Mouse (Mus musculus) neural tube, embryonic 11.5 days (tissue): Measurements from ENCODE around the gene Prkce. TPM values are rescaled to one million over a fixed set of nuclear protein-coding genes. Genes with fewer than 3 reads are reported as not detected.

Experiments used
- ATAC-seq: fragments of 200-750 bp; cut with Nextera tagmentation; 2 replicates; pipeline ENCODE4 v1.8.0; 2017; ENCODE audit warnings: moderate number of reproducible peaks, mild to moderate bottlenecking, moderate TSS enrichment, moderate library complexity; ENCODE audit not compliant: insufficient read depth, low FRiP score, low TSS enrichment
- DNase-seq: peaks from one replicate; pipeline ENCODE4 v3.0.0-alpha.2; 2015; ENCODE audit warnings: low spot score
- H3K27ac ChIP-seq: fragments of 300-500 bp; sonication (generic); 2 replicates; pipeline ENCODE4 v1.5.1; 2014; ENCODE audit warnings: low read depth, mild to moderate bottlenecking, low read length
- H3K27me3 ChIP-seq: fragments of 300-500 bp; sonication (generic); 2 replicates; pipeline ENCODE4 v1.6.1; 2014; ENCODE audit warnings: mild to moderate bottlenecking, low read length, mixed read lengths; ENCODE audit not compliant: control insufficient read depth, insufficient read depth
- H3K36me3 ChIP-seq: fragments of 300-500 bp; sonication (generic); 2 replicates; pipeline ENCODE4 v1.6.1; 2014; ENCODE audit warnings: mild to moderate bottlenecking, low read length, moderate library complexity, mixed read lengths; ENCODE audit not compliant: control insufficient read depth, insufficient read depth
- H3K4me1 ChIP-seq: fragments of 300-500 bp; sonication (generic); 2 replicates; pipeline ENCODE4 v1.6.1; 2014; ENCODE audit warnings: low read length, mixed read lengths; ENCODE audit not compliant: control insufficient read depth, insufficient read depth
- H3K4me2 ChIP-seq: fragments of 300-500 bp; sonication (generic); 2 replicates; pipeline ENCODE4 v1.6.1; 2014; ENCODE audit warnings: low read depth, mild to moderate bottlenecking, moderate library complexity
- H3K4me3 ChIP-seq: fragments of 300-500 bp; sonication (generic); 2 replicates; pipeline ENCODE4 v1.5.1; 2014; ENCODE audit warnings: low read depth, low read length
- H3K9ac ChIP-seq: fragments of 300-500 bp; sonication (generic); 2 replicates; pipeline ENCODE4 v1.6.1; 2014; ENCODE audit warnings: mild to moderate bottlenecking, low read length
- H3K9me3 ChIP-seq: fragments of 300-500 bp; sonication (generic); 2 replicates; pipeline ENCODE4 v1.6.1; 2016; ENCODE audit warnings: low read length; ENCODE audit not compliant: control insufficient read depth
- WGBS: fragments of 180-500 bp; shearing (Covaris S2); extraction: QIAGEN DNeasy Blood & Tissue Kit; methylation state at CpG from one replicate; pipeline ENCODE4 v1.1.7; 2014; 5-methylcytosine and 5-hydroxymethylcytosine counted together
- polyA plus RNA-seq: library from polyadenylated mRNA; unstranded; fragments of >200 nt; fragmentation: Nextera tagmentation; extraction: Ambion mirVana; gene quantifications from 2 replicates; pipeline ENCODE4 v1.2.1, GENCODE M21; 2014

The Prkce gene
- polyA plus RNA-seq, 1 experiment from 2014 or later, result 13.3 TPM

- H3K4me3 ChIP-seq, result no peak overlapping the region
- H3K36me3 ChIP-seq, result no peaks in the 10 kb centered on the region
- WGBS, result 44% methylated on average over 5 of the region's 5 CpGs
- H3K4me2 ChIP-seq, result no peak overlapping the region
- no peaks in the 10 kb centered on the region for H3K4me1 ChIP-seq
- no peak overlapping the region for H3K9ac ChIP-seq
- no peaks in the 10 kb centered on the region for H3K9me3 ChIP-seq
- no peak for ATAC-seq
- no peak overlapping the region for H3K27ac ChIP-seq
- DNase-seq, result no peak
- H3K27me3 ChIP-seq, result no peaks in the 10 kb centered on the region
These were observed 190.8 kb downstream of the Prkce start for GRCm38 (mm10) chr17:86358388-86358787.

DNA sequence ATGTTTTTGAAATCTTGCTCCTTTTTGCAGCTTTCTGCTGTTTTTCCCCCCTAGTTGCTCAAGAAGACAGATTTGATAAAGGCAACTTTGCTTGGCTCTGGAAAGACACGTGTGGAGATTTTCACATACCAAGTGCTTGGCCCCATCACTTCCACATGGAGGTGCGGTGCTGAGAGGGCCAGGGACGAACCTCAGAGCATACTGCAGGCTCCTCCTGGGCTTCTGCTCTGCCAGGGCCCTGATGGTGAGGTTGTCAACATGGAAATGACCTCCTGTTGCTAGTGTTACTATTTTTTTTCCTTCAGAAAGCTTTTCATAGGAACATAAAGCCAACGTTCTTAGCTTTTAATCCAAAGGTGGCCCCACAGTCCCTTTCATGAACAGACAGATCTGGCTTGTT is 191.3 kb downstream of the Prkce start:
- Histone ChIP-seq H3K9ac (no peak overlapping the region), H3K4me1 (no peaks in the 10 kb centered on the region), H3K4me3 (no peak overlapping the region), H3K36me3 (no peaks in the 10 kb centered on the region), H3K27ac (no peak overlapping the region), H3K4me2 (no peak overlapping the region), H3K9me3 (no peaks in the 10 kb centered on the region), H3K27me3 (no peaks in the 10 kb centered on the region)
- 61% methylated on average over 4 of the region's 4 CpGs for WGBS
- DNase-seq (no peak), ATAC-seq (no peak)

DNA sequence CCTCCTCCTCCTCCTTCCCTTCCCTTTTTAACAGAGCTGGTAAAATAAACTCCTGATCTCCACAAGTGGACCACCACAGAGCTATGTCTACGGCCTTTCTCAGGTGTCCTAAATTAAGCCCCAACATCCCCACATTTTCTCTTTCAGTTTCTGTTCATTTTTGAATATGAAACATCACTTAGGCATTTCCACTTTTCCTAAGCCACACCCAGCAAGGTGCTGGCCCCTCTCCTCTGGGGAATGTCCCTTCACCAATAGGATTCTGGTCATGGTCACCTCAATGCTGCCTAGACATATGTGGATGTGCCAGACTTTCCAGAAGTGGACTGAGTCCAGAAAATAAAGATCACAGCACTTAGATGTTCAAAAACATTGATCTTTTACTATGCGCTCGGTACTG is 193.3 kb downstream of the Prkce start:
- no peak overlapping the region for H3K27ac ChIP-seq
- H3K27me3 ChIP-seq, result no peaks in the 10 kb centered on the region
- DNase-seq, result no peak
- H3K4me1 ChIP-seq, result no peaks in the 10 kb centered on the region
- no peaks in the 10 kb centered on the region for H3K36me3 ChIP-seq
- no peak overlapping the region for H3K9ac ChIP-seq
- no peak overlapping the region for H3K4me2 ChIP-seq
- H3K9me3 ChIP-seq, result no peaks in the 10 kb centered on the region
- ATAC-seq, result no peak
- no peak overlapping the region for H3K4me3 ChIP-seq
- 92% methylated on average over 3 of the region's 3 CpGs for WGBS

- 74% methylated on average over 5 of the region's 5 CpGs for WGBS
- no peaks in the 10 kb centered on the region for H3K9me3 ChIP-seq
- H3K4me1 ChIP-seq, result no peaks in the 10 kb centered on the region
- H3K4me3 ChIP-seq, result no peak overlapping the region
- H3K27ac ChIP-seq, result no peak overlapping the region
- no peak overlapping the region for H3K4me2 ChIP-seq
- DNase-seq, result no peak
- no peaks in the 10 kb centered on the region for H3K36me3 ChIP-seq
- no peak for ATAC-seq
- no peak overlapping the region for H3K9ac ChIP-seq
- no peaks in the 10 kb centered on the region for H3K27me3 ChIP-seq
These were observed 195.8 kb downstream of the Prkce start for GRCm38 (mm10) chr17:86363356-86363755.

DNA sequence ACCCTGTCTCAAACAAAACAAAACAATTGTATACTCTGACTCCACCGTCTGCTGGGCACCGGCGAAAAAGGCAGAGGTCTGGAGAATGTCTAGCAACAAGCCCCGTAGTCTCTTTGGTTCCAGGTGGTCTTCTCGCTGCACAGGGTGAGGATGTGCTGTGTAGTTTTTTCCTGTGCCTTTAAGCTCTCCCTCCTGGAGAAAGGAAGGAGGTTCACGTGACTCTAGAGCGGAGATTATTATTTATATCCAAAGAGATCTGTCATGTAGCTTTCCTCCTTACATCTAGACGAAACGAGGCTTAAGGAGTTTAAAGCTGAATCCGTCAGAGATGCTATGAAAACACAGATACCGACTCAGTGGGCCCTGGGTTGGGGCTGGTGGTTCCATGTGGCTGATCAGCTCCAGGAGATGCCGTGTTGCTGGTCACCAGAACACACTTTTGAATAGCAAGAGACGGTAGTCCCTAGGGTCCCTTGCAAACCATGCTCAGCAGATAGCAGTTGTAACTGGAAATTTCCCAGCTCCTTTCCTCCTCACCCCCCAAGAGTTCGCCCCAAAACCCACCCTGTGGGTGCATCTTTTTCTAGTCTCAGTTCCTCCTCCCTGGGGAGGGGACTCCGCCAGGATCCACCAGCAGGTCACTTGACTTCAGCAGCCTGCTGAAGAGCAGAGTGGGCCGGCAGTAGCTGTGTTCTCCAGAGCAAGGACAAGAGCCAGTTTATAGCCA is 196.9 kb downstream of the Prkce start:
- Histone ChIP-seq H3K9me3 (no peaks in the 10 kb centered on the region), H3K36me3 (no peaks in the 10 kb centered on the region), H3K27me3 (no peaks in the 10 kb centered on the region), H3K4me3 (no peak overlapping the region), H3K4me1 (no peaks in the 10 kb centered on the region), H3K4me2 (no peak overlapping the region), H3K9ac (no peak overlapping the region), H3K27ac (no peak overlapping the region)
- WGBS, result 84% methylated on average over 16 of the region's 16 CpGs
- ATAC-seq, result no peak
- no peak for DNase-seq

- Histone ChIP-seq H3K4me1 (peaks cover 6% of the 10 kb centered on the region; the same call in 1 of the 2 replicates), H3K27ac (no peak overlapping the region), H3K9me3 (no peaks in the 10 kb centered on the region), H3K27me3 (no peaks in the 10 kb centered on the region), H3K4me2 (no peak overlapping the region), H3K36me3 (no peaks in the 10 kb centered on the region), H3K9ac (no peak overlapping the region), H3K4me3 (no peak overlapping the region)
- ATAC-seq, result no peak
- 86% methylated on average over 10 of the region's 10 CpGs for WGBS
- DNase-seq, result no peak
These were observed 199.3 kb downstream of the Prkce start for GRCm38 (mm10) chr17:86366919-86367318.

- no peaks in the 10 kb centered on the region for H3K9me3 ChIP-seq
- H3K9ac ChIP-seq, result no peak overlapping the region
- H3K4me1 ChIP-seq, result peaks cover 6% of the 10 kb centered on the region; the same call in 1 of the 2 replicates
- no peaks in the 10 kb centered on the region for H3K27me3 ChIP-seq
- H3K4me2 ChIP-seq, result no peak overlapping the region
- H3K4me3 ChIP-seq, result no peak overlapping the region
- no peak for DNase-seq
- no peaks in the 10 kb centered on the region for H3K36me3 ChIP-seq
- H3K27ac ChIP-seq, result no peak overlapping the region
- ATAC-seq, result no peak
- 51% methylated on average over 7 of the region's 7 CpGs for WGBS
These were observed 200.1 kb downstream of the Prkce start for GRCm38 (mm10) chr17:86367676-86368075.

DNA sequence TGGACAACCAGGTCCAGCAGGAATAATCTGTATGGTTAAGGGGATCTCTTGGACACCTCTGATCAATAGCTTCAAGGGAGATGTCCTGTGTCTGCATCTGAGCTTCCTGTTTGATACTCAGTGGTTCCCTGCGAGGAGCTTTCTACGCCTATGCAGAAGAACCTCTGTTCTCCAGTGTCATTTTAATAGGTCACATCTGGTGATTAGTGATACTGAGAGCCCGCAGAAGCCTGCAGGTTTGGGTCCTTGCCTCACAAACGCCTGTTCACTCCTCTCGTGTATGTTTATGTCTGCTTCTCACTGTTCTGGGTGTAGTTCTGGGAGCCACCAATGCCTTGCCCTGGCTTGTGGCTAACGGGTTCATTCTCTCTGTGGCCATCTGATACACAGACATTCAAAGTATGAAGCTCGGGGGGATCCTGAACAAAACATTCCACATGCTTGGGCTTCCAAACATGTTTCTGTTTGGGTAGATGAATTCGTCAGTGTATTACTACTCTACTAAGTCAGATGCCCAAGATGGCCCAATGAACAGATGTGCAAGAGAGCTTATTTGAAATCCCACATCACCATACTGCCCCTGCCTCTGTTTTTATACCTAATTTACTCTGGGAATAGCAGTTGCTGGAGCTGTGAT is 202.6 kb downstream of the Prkce start:
- H3K4me2 ChIP-seq, result no peak overlapping the region
- no peak for DNase-seq
- no peaks in the 10 kb centered on the region for H3K9me3 ChIP-seq
- H3K4me3 ChIP-seq, result no peak overlapping the region
- H3K27ac ChIP-seq, result no peak overlapping the region
- H3K27me3 ChIP-seq, result no peaks in the 10 kb centered on the region
- no peak overlapping the region for H3K9ac ChIP-seq
- WGBS, result 81% methylated on average over 8 of the region's 8 CpGs
- ATAC-seq, result no peak
- H3K4me1 ChIP-seq, result peaks cover 6% of the 10 kb centered on the region; the same call in 1 of the 2 replicates
- no peaks in the 10 kb centered on the region for H3K36me3 ChIP-seq

DNA sequence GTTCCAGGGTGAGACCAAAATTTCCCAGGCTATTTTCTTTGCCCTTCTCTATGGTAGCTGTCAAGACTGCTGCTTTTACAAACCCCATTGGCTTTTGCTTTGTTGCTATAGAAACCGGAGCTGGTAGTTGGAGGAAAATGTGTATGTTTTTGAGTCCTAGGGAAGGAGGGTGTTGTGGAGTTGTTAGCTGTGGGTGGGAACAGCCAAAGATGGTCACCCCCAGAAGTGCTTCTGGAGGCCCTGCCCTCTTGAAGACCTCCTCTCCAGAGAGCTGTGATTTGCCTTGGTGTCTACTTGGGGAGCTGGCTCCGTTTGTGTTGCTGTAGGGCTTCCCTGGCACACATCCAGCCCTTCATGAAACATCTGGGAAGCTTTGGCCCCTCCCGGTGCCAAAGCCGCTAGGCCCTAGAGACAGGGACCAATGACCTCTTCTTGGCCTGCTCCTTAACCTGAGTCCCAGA is 203.5 kb downstream of the Prkce start:
- H3K9me3 ChIP-seq, result no peaks in the 10 kb centered on the region
- no peak for DNase-seq
- H3K4me3 ChIP-seq, result no peak overlapping the region
- H3K27me3 ChIP-seq, result no peaks in the 10 kb centered on the region
- WGBS, result 71% methylated on average over 4 of the region's 4 CpGs
- H3K36me3 ChIP-seq, result no peaks in the 10 kb centered on the region
- no peak for ATAC-seq
- H3K4me2 ChIP-seq, result no peak overlapping the region
- H3K4me1 ChIP-seq, result peaks cover 6% of the 10 kb centered on the region; the same call in 1 of the 2 replicates
- no peak overlapping the region for H3K27ac ChIP-seq
- no peak overlapping the region for H3K9ac ChIP-seq
